Mouse (Mus musculus) embryonic facial prominence, embryonic 14.5 days (tissue): Measurements from ENCODE around the gene Gabrb1. TPM values are rescaled to one million over a fixed set of nuclear protein-coding genes. Genes with fewer than 3 reads are reported as not detected.
A peak's percentile ranks its signal among the peaks of the same experiment; 100 is the strongest.
"Not testable (repeated sequence)": the region's sequence is repeated elsewhere in the genome, so short reads cannot be mapped to it uniquely, and the experiment has no call there.

Experiments used
- ATAC-seq: fragments of 200-750 bp; cut with Nextera tagmentation; 2 replicates; pipeline ENCODE4 v1.8.0; 2017; ENCODE audit warnings: low read depth, moderate number of reproducible peaks, moderate TSS enrichment
- DNase-seq: peaks from one replicate; pipeline ENCODE4 v3.0.0-alpha.2; 2015; ENCODE audit warnings: low spot score
- H3K27ac ChIP-seq: fragments of 300-500 bp; sonication (generic); replicated peaks from 2 replicates; pipeline ENCODE4 v1.5.1; 2014; ENCODE audit warnings: low read depth, mild to moderate bottlenecking, low read length, moderate library complexity
- H3K27me3 ChIP-seq: fragments of 300-500 bp; sonication (generic); replicated peaks from 2 replicates; pipeline ENCODE4 v1.6.1; 2014; ENCODE audit warnings: low read length; ENCODE audit not compliant: control insufficient read depth, insufficient read depth
- H3K36me3 ChIP-seq: fragments of 300-500 bp; sonication (generic); 2 replicates; pipeline ENCODE4 v1.6.1; 2014; ENCODE audit warnings: low read length, mixed read lengths; ENCODE audit not compliant: control insufficient read depth, insufficient read depth
- H3K4me1 ChIP-seq: fragments of 300-500 bp; sonication (generic); 2 replicates; pipeline ENCODE4 v1.6.1; 2014; ENCODE audit warnings: antibody characterized with exemption, low read length; ENCODE audit not compliant: control insufficient read depth, insufficient read depth
- H3K4me2 ChIP-seq: fragments of 300-500 bp; sonication (generic); 2 replicates; pipeline ENCODE4 v1.6.1; 2014; ENCODE audit warnings: low read depth, mild to moderate bottlenecking, low read length, moderate library complexity, mixed read lengths
- H3K4me3 ChIP-seq: fragments of 300-500 bp; sonication (generic); 2 replicates; pipeline ENCODE4 v1.5.1; 2014; ENCODE audit warnings: low read depth, mild to moderate bottlenecking, low read length
- H3K9ac ChIP-seq: fragments of 300-500 bp; sonication (generic); 2 replicates; pipeline ENCODE4 v1.6.1; 2014; ENCODE audit warnings: low read depth, mild to moderate bottlenecking, low read length, moderate library complexity, mixed read lengths
- H3K9me3 ChIP-seq: fragments of 300-500 bp; sonication (generic); 2 replicates; pipeline ENCODE4 v1.6.1; 2016; ENCODE audit warnings: low read length; ENCODE audit not compliant: control insufficient read depth
- WGBS: fragments of 180-500 bp; shearing (Covaris S2); extraction: QIAGEN DNeasy Blood & Tissue Kit; methylation state at CpG from one replicate; pipeline ENCODE4 v1.1.7; 2014; 5-methylcytosine and 5-hydroxymethylcytosine counted together
- polyA plus RNA-seq: library from polyadenylated mRNA; unstranded; fragments of >200 nt; fragmentation: Nextera tagmentation; extraction: Ambion mirVana; gene quantifications from 2 replicates; pipeline ENCODE4 v1.2.1, GENCODE M21; 2014

The Gabrb1 gene
- polyA plus RNA-seq, 1 experiment from 2014 or later = 0.99 TPM

GRCm38 (mm10) chr5:72155686-72156085 lies 497.8 kb downstream of the Gabrb1 start:
- ATAC-seq = not testable (repeated sequence)
- WGBS = 77% methylated on average over 3 of the region's 3 CpGs

DNA sequence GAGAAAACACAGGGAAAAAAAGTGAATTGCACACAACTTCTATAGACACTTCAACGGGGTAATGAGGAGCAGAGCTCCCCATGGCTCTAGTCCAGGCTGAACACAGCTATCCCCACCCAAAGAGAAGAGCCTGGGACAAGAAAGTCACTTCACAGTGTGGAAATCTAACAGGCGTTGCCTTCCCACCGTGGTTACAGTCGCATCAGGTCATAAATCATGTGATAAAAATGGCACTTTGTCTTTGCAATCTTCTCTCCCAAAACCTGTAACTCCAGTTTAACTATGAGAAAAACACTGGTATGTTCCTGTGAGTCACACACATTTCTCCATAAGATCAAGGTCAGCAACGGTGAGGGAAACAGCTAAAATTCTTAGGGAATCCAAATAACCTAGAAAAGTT lies 498.7 kb downstream of the Gabrb1 start:
- no peak for ATAC-seq
- no peak overlapping the region for H3K9ac ChIP-seq
- H3K4me1 ChIP-seq = no peaks in the 10 kb centered on the region
- no peak overlapping the region for H3K27ac ChIP-seq
- H3K9me3 ChIP-seq = no peaks in the 10 kb centered on the region
- no peaks in the 10 kb centered on the region for H3K27me3 ChIP-seq
- no peak for DNase-seq
- H3K4me2 ChIP-seq = no peak overlapping the region
- 93% methylated on average over 5 of the region's 5 CpGs for WGBS
- peaks cover 46% of the 10 kb centered on the region for H3K36me3 ChIP-seq
- H3K4me3 ChIP-seq = no peak overlapping the region

More at GRCm38 (mm10) chr5:72155686-72156085, 497.8 kb downstream of the Gabrb1 start:
- H3K9me3 ChIP-seq, DNase-seq, H3K27ac ChIP-seq, H3K27me3 ChIP-seq, H3K4me3 ChIP-seq, H3K4me1 ChIP-seq, H3K9ac ChIP-seq, H3K4me2 ChIP-seq: not testable (repeated sequence)
- H3K36me3 ChIP-seq = peaks cover 37% of the 10 kb centered on the region

- Histone ChIP-seq H3K9me3 (no peaks in the 10 kb centered on the region), H3K4me2 (no peak overlapping the region), H3K4me1 (no peaks in the 10 kb centered on the region), H3K4me3 (no peak overlapping the region), H3K27me3 (no peaks in the 10 kb centered on the region), H3K36me3 (peaks cover 54% of the 10 kb centered on the region), H3K9ac (no peak overlapping the region), H3K27ac (no peak overlapping the region)
- WGBS = 90% methylated on average over 12 of the region's 12 CpGs
- no peak for ATAC-seq
- no peak for DNase-seq
These were observed 500.8 kb downstream of the Gabrb1 start for GRCm38 (mm10) chr5:72158667-72159066.

- Histone ChIP-seq H3K4me3 (no peak overlapping the region), H3K4me1 (no peaks in the 10 kb centered on the region), H3K9ac (no peak overlapping the region), H3K4me2 (no peak overlapping the region), H3K9me3 (no peaks in the 10 kb centered on the region), H3K36me3 (peaks cover 57% of the 10 kb centered on the region), H3K27ac (no peak overlapping the region), H3K27me3 (no peaks in the 10 kb centered on the region)
- ATAC-seq (no peak), DNase-seq (no peak)
- WGBS = 72% methylated on average over 6 of the region's 6 CpGs
These were observed 501.6 kb downstream of the Gabrb1 start for GRCm38 (mm10) chr5:72159537-72159936.

- H3K9ac ChIP-seq = no peak overlapping the region
- ATAC-seq (no peak), DNase-seq (no peak)
- 91% methylated on average over 11 of the region's 11 CpGs for WGBS
- peaks cover 59% of the 10 kb centered on the region for H3K36me3 ChIP-seq
- H3K4me3 ChIP-seq = no peak overlapping the region
- H3K9me3 ChIP-seq = no peaks in the 10 kb centered on the region
- H3K27me3 ChIP-seq = no peaks in the 10 kb centered on the region
- H3K4me2 ChIP-seq = no peak overlapping the region
- H3K27ac ChIP-seq = no peak overlapping the region
- no peaks in the 10 kb centered on the region for H3K4me1 ChIP-seq
These were observed 503.0 kb downstream of the Gabrb1 start for GRCm38 (mm10) chr5:72160781-72161485.

DNA sequence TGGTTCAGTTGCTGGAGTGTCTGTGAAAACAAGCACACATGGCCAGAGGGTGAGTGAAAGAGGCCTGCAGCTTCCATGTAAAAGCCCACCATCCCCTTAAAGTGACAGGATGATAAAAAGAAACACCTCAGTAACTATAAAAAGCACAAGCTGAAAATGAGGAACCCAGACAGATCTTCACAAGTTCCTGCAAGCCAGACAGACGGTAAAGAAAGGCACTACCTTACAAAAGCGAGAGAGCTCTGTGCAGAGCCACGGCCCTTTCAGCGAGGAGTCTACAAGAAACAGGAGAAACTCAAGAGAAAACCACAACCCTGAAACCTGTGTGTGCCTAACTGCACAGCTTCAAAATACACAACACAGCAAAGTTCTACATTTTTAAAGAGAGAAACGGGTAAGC lies 504.9 kb downstream of the Gabrb1 start:
- no peak overlapping the region for H3K27ac ChIP-seq
- 80% methylated on average over 5 of the region's 5 CpGs for WGBS
- no peak overlapping the region for H3K9ac ChIP-seq
- H3K9me3 ChIP-seq = no peaks in the 10 kb centered on the region
- peaks cover 50% of the 10 kb centered on the region for H3K36me3 ChIP-seq
- peaks cover 9% of the 10 kb centered on the region; the same call in 1 of the 2 replicates for H3K4me1 ChIP-seq
- no peaks in the 10 kb centered on the region for H3K27me3 ChIP-seq
- no peak overlapping the region for H3K4me3 ChIP-seq
- no peak for DNase-seq
- ATAC-seq = no peak
- H3K4me2 ChIP-seq = no peak overlapping the region

DNA sequence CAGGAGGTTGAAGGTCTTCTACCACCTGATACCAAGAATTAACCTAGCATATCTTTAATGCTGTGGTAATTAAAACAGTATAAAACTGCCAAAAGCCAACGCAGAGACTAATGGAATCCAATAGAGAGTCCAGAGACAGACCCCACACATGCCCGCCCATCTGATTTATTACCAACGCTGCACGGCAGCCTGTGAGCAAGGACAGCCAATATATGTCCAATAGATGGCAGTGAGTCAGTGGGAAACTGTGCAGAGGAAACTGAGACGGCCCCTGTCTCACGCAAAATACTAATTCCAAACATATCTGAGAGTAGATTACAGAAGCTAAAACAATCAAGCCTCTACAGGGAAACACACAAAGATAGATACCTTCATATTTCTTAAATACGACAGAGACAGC lies 506.5 kb downstream of the Gabrb1 start:
- Histone ChIP-seq H3K4me3 (no peak overlapping the region), H3K4me2 (no peak overlapping the region), H3K9ac (no peak overlapping the region), H3K27me3 (no peaks in the 10 kb centered on the region), H3K36me3 (peaks cover 40% of the 10 kb centered on the region), H3K27ac (no peak overlapping the region), H3K9me3 (no peaks in the 10 kb centered on the region), H3K4me1 (peaks cover 9% of the 10 kb centered on the region; the same call in 1 of the 2 replicates)
- DNase-seq (no peak), ATAC-seq (no peak)
- WGBS = 77% methylated on average over 7 of the region's 7 CpGs

DNA sequence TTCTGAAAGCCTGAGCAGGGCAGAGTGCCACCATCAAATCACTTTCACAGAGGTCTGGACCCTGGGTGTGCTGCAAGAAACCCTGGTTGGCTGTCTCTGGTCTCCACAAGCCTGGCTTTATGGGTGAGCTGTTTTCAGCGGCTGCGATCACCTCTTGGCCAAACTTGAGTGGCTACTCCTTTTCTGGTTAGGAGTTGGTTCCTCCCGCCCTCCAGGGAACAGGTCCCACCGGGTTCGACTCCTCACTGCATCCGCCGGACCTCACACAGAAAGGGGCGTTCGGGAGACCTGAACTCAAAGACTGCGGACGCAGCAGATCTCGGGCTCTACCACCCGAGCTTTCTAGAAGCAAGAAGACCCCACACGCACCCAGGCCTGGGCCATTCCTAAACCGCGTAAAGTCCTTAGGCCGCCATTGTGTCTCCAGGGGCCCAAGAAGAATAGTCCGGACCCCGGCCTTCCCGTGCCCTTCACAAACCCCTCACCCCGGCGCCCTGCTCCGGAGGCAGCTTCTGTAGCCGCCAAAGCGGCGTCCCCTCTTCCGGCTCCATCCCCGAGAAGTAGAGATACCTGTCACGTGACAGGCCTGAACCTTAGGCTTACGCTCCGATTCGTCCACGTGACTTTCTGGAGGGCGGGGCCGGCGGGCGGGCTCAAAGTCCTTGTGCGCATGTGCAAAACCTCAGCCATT lies 509.8 kb downstream of the Gabrb1 start, which contains the start of gene Commd8:
TSS of gene Commd8 (minus strand) at position 596 of the 691 bp plus-strand sequence.
- Histone ChIP-seq H3K9ac (peak within 1 kb of the TSS; percentile 89), H3K27ac (peak within 1 kb of the TSS; percentile 68), H3K4me3 (peak within 1 kb of the TSS; percentile 84), H3K4me1 (peaks cover 9% of the 10 kb centered on the region; the same call in 1 of the 2 replicates), H3K27me3 (no peaks in the 10 kb centered on the region), H3K9me3 (no peaks in the 10 kb centered on the region), H3K4me2 (peak within 1 kb of the TSS; percentile 90), H3K36me3 (0 out of 2 replicates have a peak, but pooled peaks cover 12% of the 10 kb centered on the region)
- WGBS = under 1% methylated on average over 34 of the region's 38 CpGs
- ATAC-seq = peak; percentile 89
- peak; percentile 98 for DNase-seq
